Mouse (Mus musculus) monocyte, adult 5-6 weeks (primary cell): ENCODE data around the gene Rbm47. TPM values are rescaled to one million over a fixed set of nuclear protein-coding genes. Genes with fewer than 3 reads are reported as not detected.

Experiments
- ATAC-seq: fragments of 153-309, 156-312 bp; replicated peaks from 2 replicates; pipeline ENCODE4 v1.8.0; 2017; ENCODE audit warnings: mild to moderate bottlenecking; ENCODE audit not compliant: low TSS enrichment, insufficient number of reproducible peaks, severe bottlenecking, poor library complexity, low FRiP score
- total RNA-seq: library from RNA; stranded (forward); fragments of 200-1000, 200-491, 200-594 nt; gene quantifications from 3 replicates; pipeline ENCODE4 v1.2.3, GENCODE M21; 2017

The Rbm47 gene
- total RNA-seq, 1 experiment from 2014 or later = 16.8 TPM

GRCm38 (mm10) chr5:66098094-66098871 is 74.6 kb downstream of the Rbm47 start:
- no peak for ATAC-seq

GRCm38 (mm10) chr5:66096081-66096480 is 76.8 kb downstream of the Rbm47 start:
- ATAC-seq = no peak

GRCm38 (mm10) chr5:66095166-66095565 is 77.8 kb downstream of the Rbm47 start:
- ATAC-seq = no peak

DNA sequence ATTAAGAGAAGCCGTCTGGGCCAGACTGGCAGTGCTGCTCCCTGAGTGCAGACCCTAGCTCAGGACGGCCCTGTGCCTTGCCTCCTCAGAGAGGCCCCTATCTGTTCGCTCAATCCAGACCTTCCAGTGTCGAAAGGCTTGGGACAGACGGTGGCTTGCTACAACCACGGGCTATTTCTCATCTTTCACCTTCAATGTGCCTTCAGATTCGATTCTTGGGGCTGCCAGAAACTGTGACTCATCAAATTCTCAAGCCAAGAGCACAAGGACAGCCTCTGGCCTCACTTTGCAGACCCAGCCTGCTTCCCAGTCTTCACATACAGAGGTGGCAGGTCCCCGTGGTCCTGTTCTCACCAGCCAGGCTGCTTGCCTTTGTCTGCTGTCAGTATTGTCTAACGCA is 82.9 kb downstream of the Rbm47 start:
- no peak for ATAC-seq

DNA sequence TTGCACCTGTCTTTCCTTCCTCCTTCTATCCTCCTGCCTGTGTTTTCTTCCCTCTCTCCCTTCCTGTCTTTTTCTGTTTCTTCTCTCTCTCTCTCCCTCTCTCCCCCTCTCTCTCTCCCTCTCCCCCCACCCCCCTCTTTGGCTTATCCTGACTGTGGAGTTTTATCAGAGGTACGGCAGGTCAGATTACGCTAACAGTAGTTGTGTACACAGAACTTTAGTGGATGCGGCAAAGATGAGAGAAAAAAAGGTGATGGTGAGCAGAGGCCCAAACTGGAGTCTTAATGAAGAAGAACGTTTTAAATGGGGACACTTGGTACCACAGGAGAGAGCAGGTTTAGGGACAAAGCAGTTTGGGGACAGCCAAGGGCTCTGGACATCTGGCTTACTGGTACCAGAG is 83.3 kb downstream of the Rbm47 start:
- ATAC-seq = no peak

GRCm38 (mm10) chr5:66088902-66089295 is 84.0 kb downstream of the Rbm47 start:
- no peak for ATAC-seq

- peak; percentile 64 for ATAC-seq
Observed at GRCm38 (mm10) chr5:66088247-66088901, 84.5 kb downstream of the Rbm47 start.

DNA sequence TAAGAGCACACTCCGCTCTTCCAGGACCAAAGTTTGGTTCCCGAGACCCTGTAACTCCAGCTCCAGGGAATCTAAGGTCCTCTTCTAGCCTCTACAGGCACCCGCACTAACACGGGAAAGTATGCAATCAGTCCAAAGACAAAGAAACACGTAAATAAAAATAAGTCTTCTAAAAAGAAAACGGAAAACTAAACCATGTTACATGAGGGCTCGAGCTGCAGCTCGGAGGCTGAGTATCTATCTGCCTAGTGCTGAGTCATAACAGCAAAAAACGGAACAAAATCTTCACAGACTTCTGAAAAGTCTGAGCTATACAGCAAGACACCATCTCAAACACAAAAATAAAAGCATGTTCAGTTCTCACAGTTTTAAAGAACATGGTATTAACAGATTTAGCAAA is 86.0 kb downstream of the Rbm47 start:
- ATAC-seq = no peak

GRCm38 (mm10) chr5:66086304-66086703 is 86.6 kb downstream of the Rbm47 start:
- no peak for ATAC-seq

GRCm38 (mm10) chr5:66085478-66085877 is 87.4 kb downstream of the Rbm47 start:
- no peak for ATAC-seq

- no peak for ATAC-seq
Observed at GRCm38 (mm10) chr5:66084541-66084940, 88.4 kb downstream of the Rbm47 start.

- ATAC-seq = peak; percentile 64
Observed at GRCm38 (mm10) chr5:66083350-66083749, 89.6 kb downstream of the Rbm47 start.

- no peak for ATAC-seq
Observed at GRCm38 (mm10) chr5:66082229-66082572, 90.7 kb downstream of the Rbm47 start.

- no peak for ATAC-seq
Observed at GRCm38 (mm10) chr5:66081443-66082228, 91.3 kb downstream of the Rbm47 start.

- ATAC-seq = no peak
Observed at GRCm38 (mm10) chr5:66080529-66081220, 92.2 kb downstream of the Rbm47 start.

- ATAC-seq = no peak
Observed at GRCm38 (mm10) chr5:66079358-66080179, 93.3 kb downstream of the Rbm47 start.

- no peak for ATAC-seq
Observed at GRCm38 (mm10) chr5:66078491-66079012, 94.4 kb downstream of the Rbm47 start.

DNA sequence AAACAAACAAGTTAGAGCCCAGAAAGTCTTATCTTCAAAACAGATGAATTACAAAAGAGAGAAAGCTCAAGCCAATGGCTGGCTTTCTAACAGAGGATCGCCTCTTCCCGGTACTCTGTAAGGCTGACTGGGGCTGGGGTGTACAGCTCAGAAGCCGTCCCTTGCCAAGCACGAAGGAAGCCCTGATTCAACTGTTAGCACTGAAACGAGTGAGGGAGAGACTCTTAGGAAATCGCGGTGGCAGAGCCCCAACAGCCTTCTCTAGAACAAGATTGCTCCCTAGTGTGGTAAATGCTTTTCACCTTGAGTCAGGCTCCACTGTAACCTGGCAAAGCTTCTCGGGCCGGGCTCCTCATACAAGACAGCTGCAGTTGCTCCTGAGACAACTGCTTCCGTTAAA is 95.5 kb downstream of the Rbm47 start:
- no peak for ATAC-seq
